Mouse (Mus musculus) G1E (cell line): ENCODE results near the gene Sars2.

Source experiments
- CTCF ChIP-seq: IDR thresholded peaks from 2 replicates; pipeline ENCODE4 v1.5.1; 2012; ENCODE audit warnings: low read depth, low read length, inconsistent platforms, mixed read lengths
- GATA1 ChIP-seq: IDR thresholded peaks from 2 replicates; pipeline ENCODE4 v1.6.1; 2012; ENCODE audit warnings: borderline replicate concordance, low read length, inconsistent platforms, mixed read lengths
- GATA2 ChIP-seq: IDR thresholded peaks from 2 replicates; pipeline ENCODE4 v1.6.1; 2012; ENCODE audit warnings: low read depth, low read length, inconsistent platforms, borderline replicate concordance
- POLR2AphosphoS5 ChIP-seq: IDR thresholded peaks from 2 replicates; pipeline ENCODE4 v1.6.1; 2012; ENCODE audit warnings: low read depth, low read length, inconsistent platforms; ENCODE audit not compliant: insufficient replicate concordance
- TAL1 ChIP-seq: conservative IDR thresholded peaks from 2 replicates; pipeline ENCODE4 v1.6.1; 2012; ENCODE audit warnings: low read depth, low read length, inconsistent platforms, mixed read lengths

DNA sequence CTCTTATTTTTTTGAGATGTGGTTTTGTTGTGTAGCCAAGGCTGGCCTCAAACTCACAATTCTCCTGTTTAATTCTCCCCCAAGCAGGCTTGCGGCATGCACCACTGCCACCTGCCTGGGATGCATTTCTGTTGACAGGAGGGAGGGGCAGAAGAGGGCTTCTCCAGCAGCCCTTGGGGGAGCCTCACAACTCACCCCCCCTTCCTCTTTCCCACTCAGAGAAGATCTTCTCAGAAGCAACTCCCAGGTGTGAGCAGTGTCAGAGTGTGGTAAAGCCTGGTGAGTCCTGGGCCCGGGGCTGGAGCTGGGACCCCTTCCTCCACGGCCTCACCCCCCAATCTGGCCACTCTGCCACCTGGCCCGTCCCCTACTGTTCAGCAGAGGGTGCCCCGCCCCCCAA is 43.4 kb downstream of the Sars2 start:
- TF ChIP-seq GATA2 (no peak), GATA1 (no peak), CTCF (no peak), TAL1 (no peak), POLR2AphosphoS5 (no peak)
